Mouse (Mus musculus) lung, postnatal 0 days (tissue): ENCODE results near the gene Slc44a5. TPM values are rescaled to one million over a fixed set of nuclear protein-coding genes. Genes with fewer than 3 reads are reported as not detected.

ENCODE experiments used
- ATAC-seq: fragments of 200-750 bp; cut with Nextera tagmentation; 2 replicates; pipeline ENCODE4 v1.8.0; 2017; ENCODE audit warnings: moderate library complexity
- DNase-seq: peaks from one replicate; pipeline ENCODE4 v3.0.0-alpha.2; 2016; ENCODE audit warnings: low spot score
- H3K27ac ChIP-seq: fragments of 300-500 bp; sonication (generic); 2 replicates; pipeline ENCODE4 v1.5.1; 2014; ENCODE audit warnings: antibody characterized with exemption, mild to moderate bottlenecking, low read length, mixed read lengths
- H3K27me3 ChIP-seq: fragments of 300-500 bp; sonication (generic); replicated peaks from 2 replicates; pipeline ENCODE4 v1.6.1; 2014; ENCODE audit warnings: low read length, mixed read lengths; ENCODE audit not compliant: insufficient read depth
- H3K36me3 ChIP-seq: fragments of 300-500 bp; sonication (generic); 2 replicates; pipeline ENCODE4 v1.6.1; 2014; ENCODE audit warnings: low read length, mixed read lengths; ENCODE audit not compliant: insufficient read depth
- H3K4me1 ChIP-seq: fragments of 300-500 bp; sonication (generic); 2 replicates; pipeline ENCODE4 v1.6.1; 2014; ENCODE audit warnings: antibody characterized with exemption, low read depth, low read length, mixed read lengths; ENCODE audit not compliant: insufficient read depth
- H3K4me2 ChIP-seq: fragments of 300-500 bp; sonication (generic); replicated peaks from 2 replicates; pipeline ENCODE4 v1.6.1; 2014; ENCODE audit warnings: low read depth, mild to moderate bottlenecking, low read length, moderate library complexity, mixed read lengths
- H3K4me3 ChIP-seq: fragments of 300-500 bp; sonication (generic); 2 replicates; pipeline ENCODE4 v1.5.1; 2014; ENCODE audit warnings: low read depth, low read length
- H3K9ac ChIP-seq: fragments of 300-500 bp; sonication (generic); replicated peaks from 2 replicates; pipeline ENCODE4 v1.6.1; 2014; ENCODE audit warnings: low read depth, mild to moderate bottlenecking
- H3K9me3 ChIP-seq: fragments of 300-500 bp; sonication (generic); 2 replicates; pipeline ENCODE4 v1.6.1; 2016; ENCODE audit warnings: low read length, mixed read lengths
- CTCF ChIP-seq: IDR thresholded peaks from 2 replicates; pipeline ENCODE4 v1.5.1; 2016; ENCODE audit warnings: antibody characterized with exemption, mild to moderate bottlenecking
- EP300 ChIP-seq: IDR thresholded peaks from 2 replicates; pipeline ENCODE4 v1.6.1; 2016; ENCODE audit warnings: antibody characterized with exemption, mild to moderate bottlenecking, control low read depth
- WGBS: fragments of 180-500 bp; shearing (Covaris S2); extraction: QIAGEN DNeasy Blood & Tissue Kit; methylation state at CpG from one replicate; pipeline ENCODE4 v1.1.7; 2014; 5-methylcytosine and 5-hydroxymethylcytosine counted together
- polyA plus RNA-seq: library from polyadenylated mRNA; unstranded; fragments of >200 nt; fragmentation: Nextera tagmentation; extraction: Ambion mirVana; gene quantifications from 2 replicates; pipeline ENCODE4 v1.2.1, GENCODE M21; 2015

The Slc44a5 gene
- polyA plus RNA-seq, 1 experiment from 2014 or later = 0.20 TPM

GRCm38 (mm10) chr3:154193189-154193840 lies 220.1 kb downstream of the Slc44a5 start:
- Histone ChIP-seq H3K4me1 (no peaks in the 10 kb centered on the region), H3K4me3 (no peak overlapping the region), H3K4me2 (no peak overlapping the region), H3K9me3 (no peaks in the 10 kb centered on the region), H3K9ac (no peak overlapping the region), H3K27ac (no peak overlapping the region), H3K36me3 (no peaks in the 10 kb centered on the region), H3K27me3 (no peaks in the 10 kb centered on the region)
- TF ChIP-seq CTCF = no peak
- TF ChIP-seq EP300 = no peak
- ATAC-seq (no peak), DNase-seq (no peak)
- 60% methylated on average over 10 of the region's 10 CpGs for WGBS

DNA sequence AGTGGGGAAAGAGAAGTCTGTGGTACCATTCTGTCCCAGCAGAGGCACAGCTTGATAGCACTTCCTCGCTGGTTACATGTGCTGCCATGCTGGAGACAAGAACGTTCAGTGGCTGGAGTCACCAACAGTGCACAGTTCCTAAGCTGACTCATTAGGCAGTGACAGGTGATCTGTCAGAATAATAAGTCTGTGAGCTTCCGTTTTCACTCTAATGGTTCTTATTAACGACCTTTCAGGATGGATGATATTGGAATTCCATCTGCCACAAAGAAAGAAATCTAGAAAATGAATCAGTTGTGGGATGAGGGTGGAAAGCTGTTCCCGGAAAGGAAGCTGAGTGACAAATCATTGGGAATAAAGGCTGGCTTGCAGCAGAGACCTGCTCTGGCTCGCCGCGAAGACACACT lies 227.2 kb downstream of the Slc44a5 start:
- Histone ChIP-seq H3K27ac (no peak overlapping the region), H3K4me2 (no peak overlapping the region), H3K4me3 (no peak overlapping the region), H3K36me3 (no peaks in the 10 kb centered on the region), H3K4me1 (no peaks in the 10 kb centered on the region), H3K9ac (no peak overlapping the region), H3K9me3 (no peaks in the 10 kb centered on the region), H3K27me3 (no peaks in the 10 kb centered on the region)
- WGBS = 49% methylated on average over 8 of the region's 8 CpGs
- DNase-seq = no peak
- TF ChIP-seq EP300 = no peak
- TF ChIP-seq CTCF = no peak
- ATAC-seq = no peak

DNA sequence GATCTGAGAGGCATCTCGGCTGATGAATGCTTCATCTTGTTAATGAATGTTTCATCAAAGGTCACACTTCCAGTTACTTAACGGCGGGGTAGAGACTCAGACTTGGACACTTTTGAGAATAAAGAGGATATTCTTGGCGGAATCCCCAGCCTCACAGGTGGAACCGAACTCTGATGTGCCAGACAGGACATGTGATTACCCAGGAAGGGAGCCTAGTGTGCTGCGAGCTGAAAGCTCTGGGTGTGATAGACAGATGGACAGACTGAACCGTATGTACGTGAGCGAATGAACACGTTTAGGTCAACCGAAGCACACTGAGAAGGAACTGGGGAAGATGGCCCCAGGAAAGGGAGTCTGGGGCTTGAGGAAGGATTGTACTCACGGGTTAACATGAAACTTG lies 228.6 kb downstream of the Slc44a5 start:
- H3K36me3 ChIP-seq = no peaks in the 10 kb centered on the region

GRCm38 (mm10) chr3:154202383-154202782 lies 229.1 kb downstream of the Slc44a5 start:
- Histone ChIP-seq H3K27me3 (no peaks in the 10 kb centered on the region), H3K4me3 (no peak overlapping the region), H3K9ac (no peak overlapping the region), H3K9me3 (no peaks in the 10 kb centered on the region), H3K27ac (no peak overlapping the region), H3K4me2 (no peak overlapping the region), H3K4me1 (no peaks in the 10 kb centered on the region), H3K36me3 (no peaks in the 10 kb centered on the region)
- TF ChIP-seq CTCF = no peak
- no peak for TF ChIP-seq EP300
- DNase-seq (no peak), ATAC-seq (no peak)
- WGBS = 87% methylated on average over 13 of the region's 13 CpGs

More for the DNA sequence above, 228.6 kb downstream of the Slc44a5 start:
- no peaks in the 10 kb centered on the region for H3K9me3 ChIP-seq
- no peak for ATAC-seq
- H3K27me3 ChIP-seq = no peaks in the 10 kb centered on the region
- H3K27ac ChIP-seq = no peak overlapping the region
- TF ChIP-seq CTCF = no peak
- no peak for TF ChIP-seq EP300
- no peaks in the 10 kb centered on the region for H3K4me1 ChIP-seq
- 69% methylated on average over 12 of the region's 12 CpGs for WGBS
- H3K4me2 ChIP-seq = no peak overlapping the region
- no peak for DNase-seq
- H3K9ac ChIP-seq = no peak overlapping the region
- no peak overlapping the region for H3K4me3 ChIP-seq

- TF ChIP-seq CTCF = no peak
- no peak for TF ChIP-seq EP300
- Histone ChIP-seq H3K27ac (no peak overlapping the region), H3K4me3 (no peak overlapping the region), H3K9me3 (no peaks in the 10 kb centered on the region), H3K27me3 (no peaks in the 10 kb centered on the region), H3K4me2 (no peak overlapping the region), H3K9ac (no peak overlapping the region), H3K36me3 (no peaks in the 10 kb centered on the region), H3K4me1 (no peaks in the 10 kb centered on the region)
- DNase-seq (no peak), ATAC-seq (no peak)
- 86% methylated on average over 2 of the region's 2 CpGs for WGBS
These were observed 235.2 kb downstream of the Slc44a5 start for GRCm38 (mm10) chr3:154208479-154208878.

GRCm38 (mm10) chr3:154209201-154209754 lies 236.0 kb downstream of the Slc44a5 start:
- no peak overlapping the region for H3K4me3 ChIP-seq
- H3K27me3 ChIP-seq = no peaks in the 10 kb centered on the region
- H3K4me1 ChIP-seq = no peaks in the 10 kb centered on the region
- DNase-seq (no peak), ATAC-seq (no peak)
- no peak overlapping the region for H3K27ac ChIP-seq
- TF ChIP-seq EP300 = no peak
- no peak for TF ChIP-seq CTCF
- H3K36me3 ChIP-seq = no peaks in the 10 kb centered on the region
- no peak overlapping the region for H3K9ac ChIP-seq
- no peak overlapping the region for H3K4me2 ChIP-seq
- 21% methylated on average over 4 of the region's 4 CpGs for WGBS
- no peaks in the 10 kb centered on the region for H3K9me3 ChIP-seq
